Mouse (Mus musculus) megakaryocyte, embryonic 14.5 days (primary cell): ENCODE measurements around the gene Tfcp2. TPM values are rescaled to one million over a fixed set of nuclear protein-coding genes. Genes with fewer than 3 reads are reported as not detected.

Source experiments
- H3K27me3 ChIP-seq: replicated peaks from 2 replicates; pipeline ENCODE3; 2012; ENCODE audit warnings: inconsistent platforms
- H3K36me3 ChIP-seq: replicated peaks from 2 replicates; pipeline ENCODE3; 2012; ENCODE audit warnings: low read length, inconsistent platforms, mixed read lengths
- H3K4me1 ChIP-seq: 2 replicates; pipeline ENCODE4 v1.6.1; 2012; ENCODE audit warnings: inconsistent platforms
- H3K4me3 ChIP-seq: replicated peaks from 2 replicates; pipeline ENCODE3; 2012; ENCODE audit warnings: moderate library complexity, mild to moderate bottlenecking, inconsistent platforms
- H3K9me3 ChIP-seq: 2 replicates; pipeline ENCODE4 v1.6.1; 2012; ENCODE audit warnings: inconsistent platforms
- FLI1 ChIP-seq: IDR thresholded peaks from 2 replicates; pipeline ENCODE4 v1.6.1; 2012; ENCODE audit warnings: low read length, inconsistent platforms, mixed read lengths
- GATA1 ChIP-seq: IDR thresholded peaks from 3 replicates; pipeline ENCODE4 v1.6.1; 2012; ENCODE audit warnings: mixed read lengths, low read length, inconsistent platforms, borderline replicate concordance
- polyA plus RNA-seq: library from polyadenylated mRNA; stranded (reverse); fragments of >175 nt; gene quantifications from 2 replicates; pipeline ENCODE4 v1.2.3, GENCODE M21; 2012; ENCODE audit warnings: low replicate concordance; ENCODE audit not compliant: insufficient read depth

Tfcp2 gene
- polyA plus RNA-seq, 1 experiment = 3.0 TPM

DNA sequence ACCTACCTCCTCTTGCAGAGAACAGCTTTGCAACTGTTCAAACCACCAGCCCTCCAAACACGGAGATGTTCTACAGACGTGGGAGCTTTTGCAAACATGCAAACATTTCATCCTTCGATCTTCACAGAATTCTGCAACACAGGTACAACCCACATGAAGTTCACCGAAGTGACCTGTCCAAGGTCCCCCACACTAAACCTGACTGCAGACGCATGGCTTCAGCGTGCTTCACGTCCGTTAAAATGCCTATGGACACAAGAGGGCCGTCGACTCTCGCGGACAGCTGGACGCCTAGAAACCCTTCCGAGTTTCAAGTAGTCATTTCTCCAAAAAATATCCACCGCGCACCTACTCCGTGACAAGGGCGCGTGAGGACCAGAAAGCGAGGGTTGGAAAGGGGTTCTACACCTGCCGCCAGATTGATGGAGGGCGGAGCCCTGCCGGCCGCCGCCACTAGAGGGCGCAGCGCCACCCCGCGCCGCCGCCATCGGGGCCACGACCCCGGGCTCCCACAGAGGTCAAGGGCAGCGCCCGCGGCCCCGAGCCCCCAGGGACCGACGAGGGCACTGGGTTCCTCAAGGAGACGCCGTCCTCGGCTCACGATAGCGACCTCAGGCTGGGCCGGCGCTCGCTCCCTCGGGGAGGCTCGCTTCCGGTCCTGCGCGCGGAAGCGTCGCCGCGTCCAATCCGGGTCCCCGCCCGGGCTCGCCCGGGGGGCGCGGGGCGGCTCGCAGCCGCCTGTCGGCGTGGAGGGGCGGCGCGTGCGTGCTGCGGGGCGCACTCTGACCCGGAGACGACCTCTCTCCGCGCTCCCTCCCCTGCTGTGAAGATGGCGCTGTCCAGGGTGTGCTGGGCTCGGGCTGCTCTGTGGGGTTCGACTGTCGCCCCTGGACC is 83.3 kb downstream of the Tfcp2 start, which contains the start of gene Letmd1:
Letmd1 (plus strand) TSS at position 729 of the 894 bp plus-strand sequence.
- H3K4me3 ChIP-seq = peak within 1 kb of the TSS; percentile 98
- TF ChIP-seq GATA1 (no peak), FLI1 (no peak; the same call in 1 of the 2 replicates)
- H3K36me3 ChIP-seq = peaks cover 34% of the 10 kb centered on the region
- H3K4me1 ChIP-seq = peaks cover 35% of the 10 kb centered on the region
- H3K9me3 ChIP-seq = no peaks in the 10 kb centered on the region
- H3K27me3 ChIP-seq = no peaks in the 10 kb centered on the region

DNA sequence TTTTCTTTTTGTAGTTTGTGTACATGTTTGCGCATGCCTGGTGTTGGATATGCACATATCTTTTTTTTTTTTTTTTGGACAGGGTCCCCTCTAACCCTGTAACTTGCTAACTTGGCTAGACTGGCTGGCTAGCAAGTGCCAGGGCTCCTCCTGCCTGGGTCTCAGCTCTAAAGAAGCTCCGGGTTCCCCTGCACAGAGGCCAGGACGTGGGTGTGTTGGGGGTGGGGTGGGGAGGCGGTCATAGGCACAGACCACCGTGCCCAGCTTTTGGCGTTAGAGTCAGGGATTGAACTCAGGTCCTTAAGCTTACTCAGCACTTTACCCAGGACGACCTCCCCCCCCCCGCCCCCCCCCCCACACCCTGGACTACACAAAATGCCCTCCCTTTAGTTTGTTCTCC is 84.1 kb downstream of the Tfcp2 start:
- TF ChIP-seq FLI1 = no peak
- TF ChIP-seq GATA1 = no peak
- no peaks in the 10 kb centered on the region for H3K27me3 ChIP-seq
- H3K4me1 ChIP-seq = peaks cover 42% of the 10 kb centered on the region
- H3K4me3 ChIP-seq = peak overlapping the region; percentile 98
- no peaks in the 10 kb centered on the region for H3K9me3 ChIP-seq
- H3K36me3 ChIP-seq = peaks cover 26% of the 10 kb centered on the region

DNA sequence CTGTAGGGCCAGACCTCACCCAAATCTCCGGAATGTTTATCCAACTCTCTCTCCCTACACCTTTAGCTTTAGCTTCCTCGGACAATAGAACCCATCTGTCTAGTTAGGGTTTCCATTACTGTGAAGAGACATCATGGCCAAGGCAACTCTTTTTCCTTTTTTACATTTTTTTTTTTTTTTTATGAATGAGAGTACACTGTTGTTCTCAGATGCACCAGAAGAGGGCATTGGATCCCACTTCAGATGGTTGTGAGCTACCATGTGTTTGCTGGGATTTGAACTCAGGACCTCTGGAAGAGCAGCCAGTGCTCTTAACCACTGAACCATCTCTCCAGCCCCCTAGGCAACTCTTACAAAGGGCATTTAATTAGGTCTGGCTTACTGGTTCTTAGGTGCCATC is 86.4 kb downstream of the Tfcp2 start:
- TF ChIP-seq FLI1 (no peak), GATA1 (no peak)
- Histone ChIP-seq H3K27me3 (no peaks in the 10 kb centered on the region), H3K4me3 (no peak overlapping the region), H3K36me3 (peaks cover 4% of the 10 kb centered on the region), H3K4me1 (peaks cover 62% of the 10 kb centered on the region), H3K9me3 (no peaks in the 10 kb centered on the region)

DNA sequence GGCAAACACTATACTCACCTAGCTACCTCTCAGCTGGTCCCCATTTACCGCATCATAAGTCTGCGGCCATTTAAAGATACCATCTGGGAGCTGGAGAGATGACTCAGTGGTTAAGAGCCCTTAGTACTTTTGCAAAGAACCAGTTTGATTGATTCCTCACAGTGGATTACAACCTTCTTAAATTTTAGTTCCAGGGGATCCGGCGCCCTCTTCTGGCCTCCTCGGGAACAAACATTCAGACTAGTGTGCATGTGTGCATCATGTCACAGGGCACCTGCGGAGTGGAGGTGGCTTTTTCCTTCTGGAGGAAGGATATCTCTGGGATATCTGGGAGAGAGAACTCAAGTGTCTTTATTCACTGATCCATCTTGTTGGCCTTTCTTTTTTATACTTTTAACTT is 88.1 kb downstream of the Tfcp2 start:
- Histone ChIP-seq H3K4me3 (no peak overlapping the region), H3K9me3 (no peaks in the 10 kb centered on the region), H3K27me3 (peaks cover 1% of the 10 kb centered on the region), H3K4me1 (peaks cover 55% of the 10 kb centered on the region), H3K36me3 (no peaks in the 10 kb centered on the region)
- TF ChIP-seq GATA1 (no peak), FLI1 (no peak)

DNA sequence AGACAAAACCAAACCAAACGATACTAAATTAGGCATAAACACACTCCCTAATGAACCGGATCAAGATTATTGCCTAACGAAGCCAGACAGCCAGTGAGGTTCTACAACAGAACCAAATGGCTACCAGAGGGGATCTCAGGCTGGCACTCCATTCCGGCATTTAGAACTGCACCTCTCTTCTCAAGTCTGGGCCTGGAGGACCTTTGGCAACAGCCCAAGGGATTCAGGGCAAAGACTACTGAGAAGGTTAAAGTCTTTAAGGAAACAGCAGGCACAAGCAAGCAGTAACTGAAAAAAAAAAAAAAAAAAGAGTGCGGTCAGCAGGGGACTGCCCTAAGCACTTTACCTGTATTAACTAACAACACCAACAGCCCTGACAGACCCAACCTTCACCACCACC is 89.7 kb downstream of the Tfcp2 start:
- no peak overlapping the region for H3K4me3 ChIP-seq
- H3K27me3 ChIP-seq = peaks cover 1% of the 10 kb centered on the region
- TF ChIP-seq FLI1 (no peak), GATA1 (no peak)
- H3K4me1 ChIP-seq = peaks cover 52% of the 10 kb centered on the region
- no peaks in the 10 kb centered on the region for H3K9me3 ChIP-seq
- no peaks in the 10 kb centered on the region for H3K36me3 ChIP-seq

DNA sequence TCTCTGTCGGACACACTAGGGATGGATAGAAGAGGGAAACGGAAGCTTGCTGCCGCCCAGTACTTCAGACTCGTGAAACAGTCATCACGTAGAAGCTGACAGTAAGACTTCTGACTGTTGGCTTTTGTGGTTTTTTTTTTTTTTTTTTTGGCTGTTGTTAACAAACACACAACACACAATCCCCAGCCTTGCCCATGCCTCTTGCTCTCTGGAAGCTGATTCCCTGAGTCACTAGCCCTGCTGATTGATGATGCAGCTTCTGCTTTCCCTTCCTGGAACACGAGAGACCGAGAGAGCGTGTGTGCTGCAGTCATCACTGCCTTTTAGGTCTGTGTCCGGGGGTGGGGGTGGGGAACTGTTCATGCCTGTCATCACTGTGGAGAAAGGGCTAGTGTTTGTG is 90.2 kb downstream of the Tfcp2 start:
- TF ChIP-seq FLI1 = no peak
- no peak for TF ChIP-seq GATA1
- peak overlapping the region; percentile 81 for H3K4me3 ChIP-seq
- peaks cover 3% of the 10 kb centered on the region for H3K27me3 ChIP-seq
- H3K4me1 ChIP-seq = peaks cover 53% of the 10 kb centered on the region
- no peaks in the 10 kb centered on the region for H3K36me3 ChIP-seq
- no peaks in the 10 kb centered on the region for H3K9me3 ChIP-seq

DNA sequence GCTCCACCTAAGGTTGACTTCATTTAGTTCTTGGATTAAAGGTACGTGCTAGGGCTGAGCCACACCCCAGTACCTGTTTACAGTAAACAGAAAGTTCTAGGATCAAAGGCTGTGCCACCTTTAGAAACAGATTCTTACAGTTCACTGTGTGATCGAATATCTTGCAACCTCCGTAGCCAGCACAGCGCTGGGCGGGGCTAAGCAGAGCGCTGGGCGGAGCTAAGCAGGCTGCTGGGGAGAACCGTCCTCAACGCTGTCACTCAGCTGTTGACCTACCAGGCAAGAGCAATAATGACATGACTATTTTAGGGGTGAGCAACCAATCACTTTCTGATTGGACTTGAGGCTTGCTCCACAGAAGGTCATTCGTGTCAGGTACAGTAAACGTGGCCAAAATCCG is 90.9 kb downstream of the Tfcp2 start:
- no peaks in the 10 kb centered on the region for H3K36me3 ChIP-seq
- H3K4me3 ChIP-seq = peak overlapping the region; percentile 81
- peaks cover 3% of the 10 kb centered on the region for H3K27me3 ChIP-seq
- TF ChIP-seq FLI1 = no peak
- TF ChIP-seq GATA1 = no peak
- no peaks in the 10 kb centered on the region for H3K9me3 ChIP-seq
- peaks cover 50% of the 10 kb centered on the region for H3K4me1 ChIP-seq

DNA sequence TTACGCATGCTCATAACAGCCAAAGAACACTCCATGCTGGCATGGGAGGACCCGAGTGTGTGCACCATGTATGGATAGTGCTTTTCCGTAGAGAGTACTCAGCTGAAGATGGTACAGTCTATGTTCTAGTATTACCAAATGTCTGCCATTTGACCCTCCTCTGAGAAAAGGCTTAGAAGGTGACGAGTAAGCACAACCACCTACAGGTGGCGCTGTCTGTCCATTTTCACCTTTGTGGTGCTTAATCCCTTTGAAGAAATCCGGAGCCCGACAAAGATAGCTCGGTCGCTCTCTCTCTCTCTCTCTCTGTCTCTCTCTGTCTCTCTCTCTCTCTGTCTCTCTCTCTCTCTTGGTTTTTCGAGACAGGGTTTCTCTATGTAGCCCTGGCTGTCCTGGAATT is 93.8 kb downstream of the Tfcp2 start:
- Histone ChIP-seq H3K9me3 (no peaks in the 10 kb centered on the region), H3K4me3 (peak overlapping the region; percentile 7), H3K4me1 (peaks cover 44% of the 10 kb centered on the region), H3K27me3 (peaks cover 3% of the 10 kb centered on the region), H3K36me3 (no peaks in the 10 kb centered on the region)
- TF ChIP-seq GATA1 (no peak), FLI1 (no peak)

DNA sequence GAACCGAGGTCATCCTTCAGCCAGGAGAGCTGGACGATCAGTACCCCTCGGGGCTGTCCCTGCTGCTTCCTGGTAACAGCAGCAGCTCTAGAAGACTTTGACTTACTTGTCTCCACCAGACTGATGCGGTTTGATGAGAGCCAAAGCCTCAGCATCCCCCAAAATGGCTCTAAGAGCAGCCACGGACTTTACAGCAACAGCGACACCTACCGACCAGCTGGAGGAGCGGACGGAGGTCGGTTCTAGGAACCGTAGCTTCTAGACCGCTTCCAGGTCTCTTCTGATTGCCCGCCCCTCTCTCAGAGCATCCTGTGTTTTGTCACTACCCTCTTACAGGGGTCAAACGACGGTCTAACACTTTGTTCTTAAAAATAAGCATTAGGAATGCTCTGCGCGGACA is 94.5 kb downstream of the Tfcp2 start:
- peak overlapping the region; percentile 86 for H3K4me3 ChIP-seq
- no peaks in the 10 kb centered on the region for H3K36me3 ChIP-seq
- no peak for TF ChIP-seq GATA1
- no peak for TF ChIP-seq FLI1
- no peaks in the 10 kb centered on the region for H3K9me3 ChIP-seq
- peaks cover 5% of the 10 kb centered on the region for H3K27me3 ChIP-seq
- H3K4me1 ChIP-seq = peaks cover 37% of the 10 kb centered on the region

DNA sequence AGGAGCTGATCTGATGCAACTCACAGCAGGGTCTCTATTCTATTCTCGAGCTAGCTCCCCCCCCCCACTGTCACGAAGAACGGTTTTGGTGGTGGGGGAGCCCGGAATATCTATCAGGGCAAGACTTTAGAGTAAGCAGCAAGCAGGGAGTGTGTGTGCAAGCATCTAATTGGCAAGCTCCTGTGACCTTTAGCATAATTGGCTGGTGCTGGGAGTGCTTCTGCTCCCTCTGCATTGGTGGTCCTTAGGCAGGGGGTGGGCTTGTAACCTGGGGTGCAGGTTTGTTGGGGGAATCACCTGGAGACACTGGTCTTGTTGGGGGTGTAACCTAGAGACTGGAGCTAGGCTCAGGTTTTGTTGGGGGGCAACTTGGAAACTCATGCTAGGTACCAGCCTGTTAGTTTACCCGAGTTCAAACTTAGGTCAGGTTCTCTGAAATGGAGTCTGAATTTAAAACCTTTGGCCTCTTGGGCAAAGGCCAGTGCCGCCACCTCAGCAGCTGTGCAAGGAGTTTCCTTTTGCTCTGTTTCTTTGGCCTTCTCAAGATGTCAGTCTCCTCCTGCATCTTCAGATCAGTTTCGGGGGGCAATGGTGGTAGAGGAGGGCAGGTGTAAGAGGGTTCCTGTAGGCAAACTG is 95.3 kb downstream of the Tfcp2 start:
- TF ChIP-seq GATA1 (no peak), FLI1 (no peak)
- H3K9me3 ChIP-seq = no peaks in the 10 kb centered on the region
- peaks cover 5% of the 10 kb centered on the region for H3K27me3 ChIP-seq
- no peak overlapping the region for H3K4me3 ChIP-seq
- no peaks in the 10 kb centered on the region for H3K36me3 ChIP-seq
- peaks cover 28% of the 10 kb centered on the region for H3K4me1 ChIP-seq
